Mouse (Mus musculus) spleen, adult 2 months (tissue): ENCODE results near the gene Hrh3. TPM values are rescaled to one million over a fixed set of nuclear protein-coding genes. Genes with fewer than 3 reads are reported as not detected.

Experiments
- DNase-seq, 2 experiments: peaks; one replicate each; pipeline versions ENCODE4 v3.0.0 to v3.0.0-alpha.2; 2012 to 2021; ENCODE audit warnings: low spot score in 2 of 2, low read depth in 1 of 2
- H3K27ac ChIP-seq: fragments of 200-500 bp; 2 replicates; pipeline ENCODE4 v1.5.1; 2012; ENCODE audit warnings: low read length, inconsistent platforms; ENCODE audit not compliant: insufficient read depth
- H3K27me3 ChIP-seq: fragments of 200-500 bp; 2 replicates; pipeline ENCODE4 v1.6.1; 2012; ENCODE audit warnings: mild to moderate bottlenecking, moderate library complexity, low read length, inconsistent platforms; ENCODE audit not compliant: control insufficient read depth, insufficient read depth
- H3K36me3 ChIP-seq: fragments of 200-500 bp; 2 replicates; pipeline ENCODE4 v1.6.1; 2012; ENCODE audit warnings: mild to moderate bottlenecking, low read length, inconsistent platforms; ENCODE audit not compliant: control insufficient read depth, insufficient read depth
- H3K4me1 ChIP-seq: fragments of 200-500 bp; 2 replicates; pipeline ENCODE4 v1.6.1; 2011; ENCODE audit warnings: inconsistent platforms; ENCODE audit not compliant: control insufficient read depth, insufficient read depth, insufficient read length
- H3K4me3 ChIP-seq: fragments of 200-500 bp; 2 replicates; pipeline ENCODE4 v1.5.1; 2011; ENCODE audit warnings: mild to moderate bottlenecking, inconsistent platforms; ENCODE audit not compliant: insufficient read depth, insufficient read length; ENCODE audit errors: extremely low read depth
- CTCF ChIP-seq: fragments of 200-500 bp; IDR thresholded peaks from 2 replicates; pipeline ENCODE4 v1.5.1; 2011; ENCODE audit warnings: mild to moderate bottlenecking, inconsistent platforms; ENCODE audit not compliant: insufficient read depth, insufficient read length, insufficient replicate concordance; ENCODE audit errors: extremely low read depth
- POLR2A ChIP-seq: fragments of 200-500 bp; IDR thresholded peaks from 2 replicates; pipeline ENCODE4 v1.6.1; 2011; ENCODE audit warnings: low read depth, low read length, inconsistent platforms
- WGBS: fragments of 180-500 bp; shearing (Covaris S2); methylation state at CpG from one replicate; pipeline ENCODE4 v1.1.7; 2018; 5-methylcytosine and 5-hydroxymethylcytosine counted together
- polyA plus RNA-seq: library from polyadenylated mRNA; depleted of rRNA; stranded (reverse); fragments of >200 nt; gene quantifications from 2 replicates; pipeline ENCODE4 v1.2.3, GENCODE M21; 2012; rRNA removed

Hrh3 gene
- polyA plus RNA-seq = not detected in 2 replicates

DNA sequence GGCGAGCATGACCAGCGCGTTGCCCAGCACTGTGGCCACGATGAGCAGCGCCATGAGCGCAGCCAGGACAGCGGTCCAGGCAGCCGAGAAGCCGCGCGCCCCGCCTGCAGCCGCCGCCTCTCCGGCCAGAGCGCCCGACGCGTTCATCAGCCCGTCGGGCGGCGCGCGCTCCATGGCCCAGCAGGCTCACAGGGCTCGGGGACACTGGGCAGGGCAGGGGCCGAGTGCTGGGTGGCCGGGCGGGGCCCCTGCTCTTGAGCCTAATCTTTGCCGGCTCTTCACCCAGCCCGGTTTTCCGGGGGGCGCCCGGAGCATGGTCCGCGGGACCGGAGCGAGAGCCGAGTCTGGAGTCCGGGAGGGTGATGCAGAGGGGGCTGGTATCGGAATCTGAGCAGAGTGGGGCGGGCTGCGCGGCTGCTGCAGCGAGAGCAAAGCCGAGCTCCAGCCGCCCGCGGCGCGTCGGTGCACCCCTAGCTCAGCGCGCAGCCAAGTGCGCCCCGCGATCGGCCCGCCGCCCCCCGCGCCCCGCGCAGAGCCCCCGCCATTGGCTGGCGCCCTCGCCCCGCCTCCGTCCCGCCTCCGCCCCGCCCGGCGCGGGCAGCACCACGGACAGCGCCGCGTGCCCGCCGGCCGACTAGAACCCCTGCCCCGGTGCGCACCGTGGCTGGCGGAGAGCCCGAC is at the start of gene Hrh3:
Gene Hrh3, minus strand, starts transcription at position 511 of the 681 bp plus-strand sequence.
- TF ChIP-seq POLR2A = no peak
- no peak for TF ChIP-seq CTCF
- peak in 1 of 2 experiments; percentile 66 for DNase-seq
- WGBS = 2% methylated on average over 73 of the region's 87 CpGs
- peaks cover 20% of the 10 kb centered on the region for H3K27me3 ChIP-seq
- peaks cover 15% of the 10 kb centered on the region for H3K4me1 ChIP-seq
- H3K4me3 ChIP-seq = peak within 1 kb of the TSS; percentile 51
- no peaks in the 10 kb centered on the region for H3K36me3 ChIP-seq
- H3K27ac ChIP-seq = no peak within 1 kb of the TSS

DNA sequence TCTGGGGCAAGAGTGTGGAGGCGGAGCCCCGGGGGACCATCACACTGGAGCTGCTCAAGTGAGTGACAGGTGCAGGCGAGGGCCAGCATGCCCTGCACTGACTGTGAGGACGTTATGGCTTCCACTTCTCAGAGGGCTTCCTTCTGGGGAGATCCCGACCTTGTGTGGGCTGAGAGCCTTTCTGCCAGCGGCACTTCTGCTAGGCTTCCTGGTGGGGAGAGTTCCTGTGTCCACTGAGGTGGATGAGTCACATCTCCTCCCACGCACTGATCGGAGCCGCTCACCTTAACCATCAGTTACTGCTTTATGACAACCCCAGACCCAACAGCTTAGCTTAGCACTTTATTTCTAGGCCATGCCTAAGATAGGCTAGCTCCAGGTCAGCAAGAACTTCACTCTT is 44.3 kb upstream of the Hrh3 start:
- H3K36me3 ChIP-seq = peaks cover 46% of the 10 kb centered on the region
- H3K27ac ChIP-seq = no peak overlapping the region
- WGBS = 89% methylated on average over 9 of the region's 9 CpGs

DNA sequence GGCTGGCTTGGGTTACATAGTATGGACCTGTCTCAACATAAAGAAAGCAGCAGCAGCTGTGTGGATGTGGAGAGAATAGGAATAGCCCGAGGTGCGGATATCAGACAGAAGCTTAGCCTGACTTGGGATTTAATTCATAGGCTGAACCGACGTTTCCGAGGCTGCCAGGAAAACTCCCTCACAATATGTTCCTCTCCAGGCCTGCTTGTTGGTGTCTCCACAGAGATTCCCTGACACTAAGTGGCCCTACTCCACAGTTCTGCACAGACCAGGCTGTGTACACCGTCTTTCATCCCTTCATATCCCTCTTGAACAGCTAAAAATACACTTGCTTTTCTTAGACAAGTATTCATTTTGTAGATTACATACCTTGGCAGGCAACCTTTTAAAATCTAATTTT is 43.1 kb upstream of the Hrh3 start:
- no peak for DNase-seq
- Histone ChIP-seq H3K36me3 (peaks cover 43% of the 10 kb centered on the region), H3K27ac (no peak overlapping the region), H3K4me3 (no peak overlapping the region), H3K27me3 (no peaks in the 10 kb centered on the region), H3K4me1 (no peaks in the 10 kb centered on the region)
- 92% methylated on average over 6 of the region's 6 CpGs for WGBS
- TF ChIP-seq CTCF (no peak), POLR2A (no peak)

More for the DNA sequence above, 44.3 kb upstream of the Hrh3 start:
- TF ChIP-seq CTCF (no peak), POLR2A (no peak)
- H3K4me1 ChIP-seq = no peaks in the 10 kb centered on the region
- no peaks in the 10 kb centered on the region for H3K27me3 ChIP-seq
- no peak overlapping the region for H3K4me3 ChIP-seq
- no peak for DNase-seq

DNA sequence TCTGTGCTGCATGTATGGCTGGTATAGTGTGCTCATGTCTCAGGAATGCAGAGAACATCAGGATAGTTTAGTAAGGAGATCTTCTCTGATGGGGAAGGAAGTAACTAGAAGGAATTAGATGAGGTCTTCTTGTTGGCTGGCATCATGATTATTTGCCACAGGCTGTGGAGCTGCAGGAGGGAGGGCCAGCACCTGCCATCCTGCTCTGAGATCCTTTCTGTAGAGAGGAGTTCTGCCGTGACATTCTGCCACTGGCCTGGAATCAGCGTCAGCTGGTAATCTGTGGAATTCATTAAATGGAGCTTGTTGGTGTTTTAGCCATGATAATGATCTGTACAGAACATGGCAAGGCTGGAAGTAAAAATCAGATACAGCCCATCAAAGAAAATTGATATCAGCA is 41.8 kb upstream of the Hrh3 start:
- no peak for DNase-seq
- Histone ChIP-seq H3K4me3 (no peak overlapping the region), H3K4me1 (no peaks in the 10 kb centered on the region), H3K36me3 (peaks cover 46% of the 10 kb centered on the region), H3K27me3 (no peaks in the 10 kb centered on the region), H3K27ac (no peak overlapping the region)
- WGBS = 92% methylated on average over 2 of the region's 2 CpGs
- no peak for TF ChIP-seq POLR2A
- TF ChIP-seq CTCF = no peak

DNA sequence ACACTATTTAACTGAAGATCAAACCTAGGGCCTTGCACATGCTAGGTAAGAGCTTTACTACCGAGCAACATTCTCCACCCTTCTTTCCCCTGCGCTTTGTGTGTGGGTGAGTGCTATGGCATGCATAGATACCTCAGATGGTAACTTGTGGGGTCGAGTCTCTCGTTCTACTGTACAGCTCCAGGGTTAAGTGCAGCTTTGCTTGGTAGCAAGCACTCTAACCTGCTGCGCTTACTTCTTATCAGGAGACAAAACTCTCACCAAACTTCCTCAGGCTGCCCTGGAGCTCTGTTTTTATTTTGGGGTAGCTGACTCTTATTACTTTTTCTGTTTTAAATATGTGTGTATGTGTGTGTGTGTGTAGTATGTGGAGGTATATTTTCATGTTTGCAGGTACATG is 31.1 kb upstream of the Hrh3 start:
- TF ChIP-seq CTCF (no peak), POLR2A (no peak)

DNA sequence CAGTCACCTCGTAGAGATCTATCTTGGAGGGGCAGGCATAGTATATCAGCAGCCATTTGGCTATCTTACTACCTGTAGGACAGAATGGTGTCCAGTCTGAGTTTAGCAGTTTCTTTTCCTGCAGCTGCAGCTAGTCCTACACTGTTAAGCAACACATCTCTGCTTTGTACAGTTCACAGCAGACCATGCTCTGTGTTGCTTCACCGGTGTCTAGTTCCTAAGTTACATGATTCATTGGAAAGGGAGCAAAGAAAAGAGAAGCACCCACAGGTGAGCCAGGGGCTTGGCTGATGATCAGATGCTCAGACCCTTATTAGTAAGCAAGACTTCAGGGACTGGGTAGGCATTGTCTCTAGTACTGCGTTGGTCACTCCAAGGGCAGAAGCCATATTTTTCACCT is 29.6 kb upstream of the Hrh3 start:
- H3K4me3 ChIP-seq = no peak overlapping the region
- no peak overlapping the region for H3K27ac ChIP-seq
- H3K27me3 ChIP-seq = no peaks in the 10 kb centered on the region
- H3K4me1 ChIP-seq = no peaks in the 10 kb centered on the region
- peaks cover 9% of the 10 kb centered on the region; the same call in 1 of the 2 replicates for H3K36me3 ChIP-seq
- WGBS = 87% methylated on average over 3 of the region's 3 CpGs
- DNase-seq = no peak
- no peak for TF ChIP-seq POLR2A
- no peak for TF ChIP-seq CTCF

More for the DNA sequence above, 31.1 kb upstream of the Hrh3 start:
- Histone ChIP-seq H3K4me3 (no peak overlapping the region), H3K27me3 (no peaks in the 10 kb centered on the region), H3K36me3 (peaks cover 16% of the 10 kb centered on the region), H3K4me1 (no peaks in the 10 kb centered on the region), H3K27ac (no peak overlapping the region)
- WGBS = 71% methylated on average over 5 of the region's 5 CpGs
- DNase-seq = no peak

DNA sequence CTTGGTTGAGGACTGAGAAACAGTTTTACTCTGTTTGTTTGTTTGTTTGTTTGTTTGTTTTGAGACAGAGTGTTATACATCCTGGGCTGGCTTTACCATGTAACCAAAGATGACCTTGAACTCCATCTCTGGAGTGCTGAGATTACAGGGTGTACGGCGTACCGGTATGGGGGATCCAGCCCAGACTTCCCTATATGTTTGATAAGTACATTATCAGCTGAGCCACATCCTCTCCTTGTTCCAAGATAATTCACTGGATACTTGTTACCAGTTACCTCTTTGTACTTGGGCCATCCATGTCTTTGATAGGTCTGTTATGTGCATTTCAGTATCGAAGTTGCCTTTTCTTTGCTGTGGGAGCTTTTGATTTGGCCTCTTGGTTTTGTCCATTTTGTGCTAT is 28.9 kb upstream of the Hrh3 start:
- peaks cover 4% of the 10 kb centered on the region; the same call in 1 of the 2 replicates for H3K36me3 ChIP-seq
- H3K4me1 ChIP-seq = no peaks in the 10 kb centered on the region
- no peak overlapping the region for H3K4me3 ChIP-seq
- TF ChIP-seq CTCF = no peak
- TF ChIP-seq POLR2A = no peak
- no peak overlapping the region for H3K27ac ChIP-seq
- no peak for DNase-seq
- no peaks in the 10 kb centered on the region for H3K27me3 ChIP-seq
- 87% methylated on average over 4 of the region's 4 CpGs for WGBS
